Mouse (Mus musculus): ENCODE results near the gene Samhd1. TPM values are rescaled to one million over a fixed set of nuclear protein-coding genes. Genes with fewer than 3 reads are reported as not detected.

Gene Samhd1
- total RNA-seq, 1 experiment, result 25.7 TPM

DNA sequence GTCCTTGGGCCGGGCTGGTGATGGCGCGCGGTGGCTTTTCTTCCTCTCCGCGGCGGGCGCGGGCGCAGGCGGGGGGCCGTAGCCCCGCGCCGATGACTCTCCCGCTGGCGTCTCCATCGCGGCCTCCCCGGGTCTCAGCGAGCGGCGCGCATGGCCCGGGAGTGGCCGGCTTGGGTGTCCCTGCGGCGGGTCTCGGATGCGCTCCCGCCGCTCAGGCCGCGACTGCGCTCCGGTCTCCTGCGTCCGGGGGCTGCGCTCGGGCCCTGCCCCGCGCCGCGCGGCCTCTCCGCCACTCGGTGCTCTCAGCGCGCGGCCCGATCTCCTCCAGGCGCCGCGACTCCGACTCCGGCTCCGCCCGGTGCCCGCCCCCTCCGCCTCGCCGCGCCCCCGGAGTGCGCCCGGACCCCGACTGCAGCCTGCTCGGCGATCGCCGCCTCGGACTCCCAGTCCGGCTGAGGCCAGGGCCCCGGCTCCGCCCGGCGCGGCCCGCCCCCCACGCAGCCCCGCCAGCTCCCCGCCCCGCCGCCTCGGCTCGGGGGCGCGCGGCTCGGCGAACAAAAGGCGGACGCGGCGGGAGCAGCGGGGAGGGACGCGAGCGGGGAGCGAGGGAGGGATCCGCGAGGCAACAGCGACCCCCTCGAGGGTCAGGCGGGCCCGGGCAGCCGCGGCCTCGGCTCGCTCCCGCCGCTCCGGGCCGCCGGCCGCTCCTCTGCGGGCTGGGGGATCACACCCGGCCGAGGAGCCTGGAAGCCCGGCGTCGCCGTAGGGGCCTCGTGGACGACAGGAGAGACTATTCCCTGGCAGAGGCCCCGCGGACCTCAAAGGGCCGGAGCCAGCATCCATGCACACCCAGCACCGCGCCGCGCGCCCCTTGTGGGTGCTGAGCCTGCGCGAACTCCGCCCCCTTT lies 56.0 kb downstream of the Samhd1 start, which contains the start of gene Soga1:
Soga1 (minus strand) TSS at position 462 of the 908 bp plus-strand sequence.
- Histone ChIP-seq H3K9me3 (ENCODE audit: control insufficient read depth, insufficient read depth, low read depth, low read length) (no peaks in the 10 kb centered on the region), H3K9ac (ENCODE audit: insufficient read depth, low read depth, low read length, poor library complexity, severe bottlenecking) (peak within 1 kb of the TSS; percentile 78), H3K36me3 (ENCODE audit: control insufficient read depth, insufficient read depth, low read length, poor library complexity, severe bottlenecking) (no peaks in the 10 kb centered on the region), H3K4me3 (ENCODE audit: insufficient read depth in 1 of 2, low read depth in 1 of 2, low read length in 2 of 2, poor library complexity in 1 of 2, severe bottlenecking in 1 of 2) (peak within 1 kb of the TSS; percentile 78 to 80), H3K4me1 (ENCODE audit: control insufficient read depth in 2 of 2, insufficient read depth in 2 of 2, low read length in 2 of 2, poor library complexity in 1 of 2) (peaks cover 0 to 5% of the 10 kb centered on the region in 2 experiments; a peak in 1 of 4 replicates), H3K27ac (ENCODE audit: insufficient read depth, low read depth, low read length, poor library complexity, severe bottlenecking) (no peak within 1 kb of the TSS)
- TF ChIP-seq MAFK (IDR thresholded peaks at IDR 0.05; ENCODE audit: insufficient read depth, low read depth, low read length), result no peak
- no peak for TF ChIP-seq CHD2 (IDR thresholded peaks at IDR 0.05; ENCODE audit: low read depth, low read length)
- TF ChIP-seq ZC3H11A (IDR thresholded peaks at IDR 0.05; ENCODE audit: borderline replicate concordance, low read depth, low read length), result no peak
- TF ChIP-seq ZNF384 (IDR thresholded peaks at IDR 0.05; ENCODE audit: low read depth, low read length), result no peak
- no peak for TF ChIP-seq HCFC1 (IDR thresholded peaks at IDR 0.05; ENCODE audit: borderline replicate concordance, insufficient read depth, low read length)
- no peak for DNase-seq (ENCODE audit: low read depth, low spot score)
- in situ Hi-C loops (cut with MboI; ENCODE audit: low sequenced_read_pairs in 2 of 2, unreplicated experiment in 2 of 2), result no loop called here

- Histone ChIP-seq H3K9ac (ENCODE audit: insufficient read depth, low read depth, low read length, poor library complexity, severe bottlenecking) (peak overlapping the region; percentile 78), H3K4me1 (ENCODE audit: control insufficient read depth in 2 of 2, insufficient read depth in 2 of 2, low read length in 2 of 2, poor library complexity in 1 of 2) (peaks cover 0 to 5% of the 10 kb centered on the region in 2 experiments; a peak in 1 of 4 replicates), H3K9me3 (ENCODE audit: control insufficient read depth, insufficient read depth, low read depth, low read length) (no peaks in the 10 kb centered on the region), H3K36me3 (ENCODE audit: control insufficient read depth, insufficient read depth, low read length, poor library complexity, severe bottlenecking) (no peaks in the 10 kb centered on the region), H3K4me3 (ENCODE audit: insufficient read depth in 1 of 2, low read depth in 1 of 2, low read length in 2 of 2, poor library complexity in 1 of 2, severe bottlenecking in 1 of 2) (peak overlapping the region; percentile 78 to 80), H3K27ac (ENCODE audit: insufficient read depth, low read depth, low read length, poor library complexity, severe bottlenecking) (no peak overlapping the region)
- TF ChIP-seq ZNF384 (IDR thresholded peaks at IDR 0.05; ENCODE audit: low read depth, low read length), result no peak
- TF ChIP-seq ZC3H11A (IDR thresholded peaks at IDR 0.05; ENCODE audit: borderline replicate concordance, low read depth, low read length), result no peak
- TF ChIP-seq HCFC1 (IDR thresholded peaks at IDR 0.05; ENCODE audit: borderline replicate concordance, insufficient read depth, low read length), result no peak
- no peak for TF ChIP-seq CHD2 (IDR thresholded peaks at IDR 0.05; ENCODE audit: low read depth, low read length)
- TF ChIP-seq MAFK (IDR thresholded peaks at IDR 0.05; ENCODE audit: insufficient read depth, low read depth, low read length), result no peak
- in situ Hi-C loops (cut with MboI; ENCODE audit: low sequenced_read_pairs in 2 of 2, unreplicated experiment in 2 of 2), result no loop called here
- DNase-seq (ENCODE audit: low read depth, low spot score), result no peak
Measured at GRCm38 (mm10) chr2:157078059-157078792, 56.8 kb downstream of the Samhd1 start.

GRCm38 (mm10) chr2:157077641-157078058 lies 57.4 kb downstream of the Samhd1 start:
- Histone ChIP-seq H3K4me3 (ENCODE audit: insufficient read depth in 1 of 2, low read depth in 1 of 2, low read length in 2 of 2, poor library complexity in 1 of 2, severe bottlenecking in 1 of 2) (peak overlapping the region; percentile 78 to 80), H3K4me1 (ENCODE audit: control insufficient read depth in 2 of 2, insufficient read depth in 2 of 2, low read length in 2 of 2, poor library complexity in 1 of 2) (peaks cover 0 to 5% of the 10 kb centered on the region in 2 experiments; a peak in 1 of 4 replicates), H3K9ac (ENCODE audit: insufficient read depth, low read depth, low read length, poor library complexity, severe bottlenecking) (peak overlapping the region; percentile 78), H3K27ac (ENCODE audit: insufficient read depth, low read depth, low read length, poor library complexity, severe bottlenecking) (no peak overlapping the region; the same call in 1 of the 2 replicates), H3K9me3 (ENCODE audit: control insufficient read depth, insufficient read depth, low read depth, low read length) (no peaks in the 10 kb centered on the region), H3K36me3 (ENCODE audit: control insufficient read depth, insufficient read depth, low read length, poor library complexity, severe bottlenecking) (no peaks in the 10 kb centered on the region)
- no peak for DNase-seq (ENCODE audit: low read depth, low spot score)
- in situ Hi-C loops (cut with MboI; ENCODE audit: low sequenced_read_pairs in 2 of 2, unreplicated experiment in 2 of 2), result no loop called here
- TF ChIP-seq HCFC1 (IDR thresholded peaks at IDR 0.05; ENCODE audit: borderline replicate concordance, insufficient read depth, low read length), result no peak
- no peak for TF ChIP-seq CHD2 (IDR thresholded peaks at IDR 0.05; ENCODE audit: low read depth, low read length)
- TF ChIP-seq ZNF384 (IDR thresholded peaks at IDR 0.05; ENCODE audit: low read depth, low read length), result no peak
- TF ChIP-seq ZC3H11A (IDR thresholded peaks at IDR 0.05; ENCODE audit: borderline replicate concordance, low read depth, low read length), result no peak
- TF ChIP-seq MAFK (IDR thresholded peaks at IDR 0.05; ENCODE audit: insufficient read depth, low read depth, low read length), result no peak

- Histone ChIP-seq H3K27ac (ENCODE audit: insufficient read depth, low read depth, low read length, poor library complexity, severe bottlenecking) (no peak overlapping the region), H3K9ac (ENCODE audit: insufficient read depth, low read depth, low read length, poor library complexity, severe bottlenecking) (no peak overlapping the region), H3K9me3 (ENCODE audit: control insufficient read depth, insufficient read depth, low read depth, low read length) (no peaks in the 10 kb centered on the region), H3K4me1 (ENCODE audit: control insufficient read depth in 2 of 2, insufficient read depth in 2 of 2, low read length in 2 of 2, poor library complexity in 1 of 2) (peaks cover 0 to 5% of the 10 kb centered on the region in 2 experiments; a peak in 1 of 4 replicates), H3K36me3 (ENCODE audit: control insufficient read depth, insufficient read depth, low read length, poor library complexity, severe bottlenecking) (no peaks in the 10 kb centered on the region), H3K4me3 (ENCODE audit: insufficient read depth in 1 of 2, low read depth in 1 of 2, low read length in 2 of 2, poor library complexity in 1 of 2, severe bottlenecking in 1 of 2) (0 out of 4 replicates have a peak overlapping the region, but pooled peaks of 1 of the 2 experiments have one; percentile 80)
- in situ Hi-C loops (cut with MboI; ENCODE audit: low sequenced_read_pairs in 2 of 2, unreplicated experiment in 2 of 2), result no loop called here
- no peak for DNase-seq (ENCODE audit: low read depth, low spot score)
- TF ChIP-seq MAFK (IDR thresholded peaks at IDR 0.05; ENCODE audit: insufficient read depth, low read depth, low read length) (no peak), CHD2 (IDR thresholded peaks at IDR 0.05; ENCODE audit: low read depth, low read length) (no peak), HCFC1 (IDR thresholded peaks at IDR 0.05; ENCODE audit: borderline replicate concordance, insufficient read depth, low read length) (no peak)
Measured at GRCm38 (mm10) chr2:157077160-157077559, 57.9 kb downstream of the Samhd1 start.
